Mouse (Mus musculus): ENCODE results near the gene Npr3. TPM values are rescaled to one million over a fixed set of nuclear protein-coding genes. Genes with fewer than 3 reads are reported as not detected.

Gene Npr3
- polyA plus RNA-seq (2015; fragmentation: Nextera tagmentation; extraction: Ambion mirVana), result 6.3 and 8.1 TPM in 2 replicates

- peak; percentile 45 for ATAC-seq
- peak within 1 kb of the TSS; percentile 63 for H3K9ac ChIP-seq
- peak within 1 kb of the TSS; percentile 98 for H3K4me2 ChIP-seq (replicated peaks)
- H3K4me1 ChIP-seq (replicated peaks), result peaks cover 21% of the 10 kb centered on the region
- WGBS, result under 1% methylated on average over 42 of the region's 42 CpGs
- H3K9me3 ChIP-seq, result no peaks in the 10 kb centered on the region
- H3K36me3 ChIP-seq, result no peaks in the 10 kb centered on the region
- peak within 1 kb of the TSS; percentile 64 for H3K4me3 ChIP-seq (replicated peaks)
- H3K27me3 ChIP-seq (replicated peaks), result peaks cover 31% of the 10 kb centered on the region
- H3K27ac ChIP-seq, result peak within 1 kb of the TSS; percentile 80
Measured at GRCm38 (mm10) chr15:11906571-11907531, at the start of gene Npr3. TSS of gene Npr3 (minus strand) at chr15:11907287.

GRCm38 (mm10) chr15:11956129-11956528 is 49.0 kb upstream of the Npr3 start:
- no peaks in the 10 kb centered on the region for H3K27me3 ChIP-seq (replicated peaks)
- no peaks in the 10 kb centered on the region for H3K4me1 ChIP-seq (replicated peaks)
- H3K4me3 ChIP-seq (replicated peaks), result no peak overlapping the region
- H3K9me3 ChIP-seq, result no peaks in the 10 kb centered on the region
- H3K36me3 ChIP-seq, result no peaks in the 10 kb centered on the region
- no peak overlapping the region for H3K27ac ChIP-seq
- H3K9ac ChIP-seq, result no peak overlapping the region
- WGBS, result 77% methylated on average over 7 of the region's 7 CpGs
- no peak overlapping the region for H3K4me2 ChIP-seq (replicated peaks)
- no peak for ATAC-seq

GRCm38 (mm10) chr15:11954190-11954589 is 47.1 kb upstream of the Npr3 start:
- H3K4me2 ChIP-seq (replicated peaks), result no peak overlapping the region
- H3K27me3 ChIP-seq (replicated peaks), result no peaks in the 10 kb centered on the region
- H3K4me3 ChIP-seq (replicated peaks), result no peak overlapping the region
- no peaks in the 10 kb centered on the region for H3K9me3 ChIP-seq
- no peak overlapping the region for H3K27ac ChIP-seq
- H3K4me1 ChIP-seq (replicated peaks), result no peaks in the 10 kb centered on the region
- no peak for ATAC-seq
- no peaks in the 10 kb centered on the region for H3K36me3 ChIP-seq
- no peak overlapping the region for H3K9ac ChIP-seq
- WGBS, result 53% methylated on average over 4 of the region's 4 CpGs

GRCm38 (mm10) chr15:11952159-11952558 is 45.1 kb upstream of the Npr3 start:
- Histone ChIP-seq H3K36me3 (no peaks in the 10 kb centered on the region), H3K4me2 (replicated peaks) (no peak overlapping the region), H3K9me3 (no peaks in the 10 kb centered on the region), H3K4me1 (replicated peaks) (no peaks in the 10 kb centered on the region), H3K4me3 (replicated peaks) (no peak overlapping the region), H3K27me3 (replicated peaks) (no peaks in the 10 kb centered on the region), H3K27ac (no peak overlapping the region), H3K9ac (no peak overlapping the region)
- 84% methylated on average over 3 of the region's 3 CpGs for WGBS
- no peak for ATAC-seq

GRCm38 (mm10) chr15:11951181-11951580 is 44.1 kb upstream of the Npr3 start:
- H3K36me3 ChIP-seq, result no peaks in the 10 kb centered on the region
- no peak for ATAC-seq
- H3K4me2 ChIP-seq (replicated peaks), result no peak overlapping the region
- 95% methylated on average over 7 of the region's 7 CpGs for WGBS
- no peaks in the 10 kb centered on the region for H3K4me1 ChIP-seq (replicated peaks)
- H3K27ac ChIP-seq, result no peak overlapping the region
- H3K27me3 ChIP-seq (replicated peaks), result no peaks in the 10 kb centered on the region
- H3K9me3 ChIP-seq, result no peaks in the 10 kb centered on the region
- no peak overlapping the region for H3K9ac ChIP-seq
- H3K4me3 ChIP-seq (replicated peaks), result no peak overlapping the region

GRCm38 (mm10) chr15:11950144-11950543 is 43.1 kb upstream of the Npr3 start:
- no peak overlapping the region for H3K9ac ChIP-seq
- no peaks in the 10 kb centered on the region for H3K4me1 ChIP-seq (replicated peaks)
- H3K27ac ChIP-seq, result no peak overlapping the region
- no peaks in the 10 kb centered on the region for H3K36me3 ChIP-seq
- no peaks in the 10 kb centered on the region for H3K27me3 ChIP-seq (replicated peaks)
- no peak overlapping the region for H3K4me2 ChIP-seq (replicated peaks)
- no peaks in the 10 kb centered on the region for H3K9me3 ChIP-seq
- no peak for ATAC-seq
- 89% methylated on average over 10 of the region's 10 CpGs for WGBS
- no peak overlapping the region for H3K4me3 ChIP-seq (replicated peaks)

GRCm38 (mm10) chr15:11949490-11949889 is 42.4 kb upstream of the Npr3 start:
- Histone ChIP-seq H3K9ac (no peak overlapping the region), H3K27ac (no peak overlapping the region), H3K4me1 (replicated peaks) (no peaks in the 10 kb centered on the region), H3K4me2 (replicated peaks) (no peak overlapping the region), H3K4me3 (replicated peaks) (no peak overlapping the region), H3K36me3 (no peaks in the 10 kb centered on the region), H3K9me3 (no peaks in the 10 kb centered on the region), H3K27me3 (replicated peaks) (no peaks in the 10 kb centered on the region)
- no peak for ATAC-seq
- 79% methylated on average over 3 of the region's 3 CpGs for WGBS

- WGBS, result 52% methylated on average over 5 of the region's 5 CpGs
- Histone ChIP-seq H3K4me1 (replicated peaks) (0 out of 2 replicates have a peak, but pooled peaks cover 3% of the 10 kb centered on the region), H3K27me3 (replicated peaks) (no peaks in the 10 kb centered on the region), H3K27ac (no peak overlapping the region), H3K36me3 (no peaks in the 10 kb centered on the region), H3K9ac (no peak overlapping the region), H3K4me2 (replicated peaks) (no peak overlapping the region), H3K4me3 (replicated peaks) (no peak overlapping the region), H3K9me3 (no peaks in the 10 kb centered on the region)
- no peak for ATAC-seq
Measured at GRCm38 (mm10) chr15:11940855-11941254, 33.8 kb upstream of the Npr3 start.

GRCm38 (mm10) chr15:11927742-11928141 is 20.7 kb upstream of the Npr3 start:
- H3K27ac ChIP-seq, result no peak overlapping the region
- no peaks in the 10 kb centered on the region for H3K4me1 ChIP-seq (replicated peaks)
- ATAC-seq, result no peak
- no peaks in the 10 kb centered on the region for H3K36me3 ChIP-seq
- no peaks in the 10 kb centered on the region for H3K9me3 ChIP-seq
- no peak overlapping the region for H3K9ac ChIP-seq
- H3K4me3 ChIP-seq (replicated peaks), result no peak overlapping the region
- H3K4me2 ChIP-seq (replicated peaks), result no peak overlapping the region
- WGBS, result 83% methylated on average over 3 of the region's 3 CpGs
- H3K27me3 ChIP-seq (replicated peaks), result no peaks in the 10 kb centered on the region

- no peaks in the 10 kb centered on the region for H3K27me3 ChIP-seq (replicated peaks)
- H3K9me3 ChIP-seq, result no peaks in the 10 kb centered on the region
- no peak overlapping the region for H3K4me3 ChIP-seq (replicated peaks)
- no peaks in the 10 kb centered on the region for H3K36me3 ChIP-seq
- H3K9ac ChIP-seq, result no peak overlapping the region
- no peak overlapping the region for H3K27ac ChIP-seq
- no peak overlapping the region for H3K4me2 ChIP-seq (replicated peaks)
- ATAC-seq, result no peak
- 87% methylated on average over 9 of the region's 9 CpGs for WGBS
- H3K4me1 ChIP-seq (replicated peaks), result no peaks in the 10 kb centered on the region
Measured at GRCm38 (mm10) chr15:11914101-11914500, 7.0 kb upstream of the Npr3 start.

GRCm38 (mm10) chr15:11909875-11910274 is 2.8 kb upstream of the Npr3 start:
- H3K36me3 ChIP-seq, result no peaks in the 10 kb centered on the region
- H3K4me3 ChIP-seq (replicated peaks), result no peak overlapping the region
- H3K9me3 ChIP-seq, result no peaks in the 10 kb centered on the region
- ATAC-seq, result no peak
- H3K27ac ChIP-seq, result no peak overlapping the region
- H3K27me3 ChIP-seq (replicated peaks), result peaks cover 13% of the 10 kb centered on the region
- no peak overlapping the region for H3K4me2 ChIP-seq (replicated peaks)
- H3K9ac ChIP-seq, result no peak overlapping the region
- peaks cover 11% of the 10 kb centered on the region; the same call in 1 of the 2 replicates for H3K4me1 ChIP-seq (replicated peaks)
- 39% methylated on average over 6 of the region's 6 CpGs for WGBS

GRCm38 (mm10) chr15:11908166-11908565 is 1.1 kb upstream of the Npr3 start:
- WGBS, result 17% methylated on average over 11 of the region's 11 CpGs
- Histone ChIP-seq H3K4me1 (replicated peaks) (peaks cover 21% of the 10 kb centered on the region), H3K4me3 (replicated peaks) (0 out of 2 replicates have a peak overlapping the region, but pooled peaks have one; percentile 3), H3K36me3 (no peaks in the 10 kb centered on the region), H3K27ac (peak overlapping the region; percentile 51; the same call in 1 of the 2 replicates), H3K4me2 (replicated peaks) (peak overlapping the region; percentile 44), H3K9ac (no peak overlapping the region), H3K27me3 (replicated peaks) (peaks cover 29% of the 10 kb centered on the region), H3K9me3 (no peaks in the 10 kb centered on the region)
- no peak for ATAC-seq
